Mouse (Mus musculus): ENCODE data around the gene Ccdc144b.

DNA sequence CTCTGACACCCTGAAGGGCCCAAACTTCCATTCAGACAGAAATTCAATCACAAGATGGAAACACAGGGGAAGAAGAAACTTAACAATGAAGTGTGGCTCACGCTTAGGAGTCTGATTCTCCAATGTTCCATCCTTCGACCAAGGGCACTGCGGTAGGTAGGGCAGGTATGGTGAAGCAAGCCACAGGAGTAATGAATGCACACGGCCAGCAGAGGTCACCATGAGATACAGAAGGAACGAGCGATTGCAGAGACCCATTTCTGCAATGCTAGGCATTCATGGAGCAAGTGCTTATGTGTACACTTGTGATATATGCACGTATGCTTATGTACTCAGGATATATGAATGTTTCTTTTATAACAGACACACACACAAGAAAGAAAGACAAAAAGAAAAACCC, 79.8 kb downstream of the Ccdc144b start:
- TF ChIP-seq CTCF (IDR thresholded peaks at IDR 0.05): peak; percentile 60
- no peak for TF ChIP-seq POLR2A (IDR thresholded peaks at IDR 0.05; ENCODE audit: insufficient read depth, low read depth, low read length)
